Mouse (Mus musculus): ENCODE results near the gene Sdc3. TPM values are rescaled to one million over a fixed set of nuclear protein-coding genes. Genes with fewer than 3 reads are reported as not detected.
A peak's percentile ranks its signal among the peaks of the same experiment; 100 is the strongest.

Gene Sdc3
- polyA plus RNA-seq, 1 experiment from 2014 or later: 18.7 TPM

DNA sequence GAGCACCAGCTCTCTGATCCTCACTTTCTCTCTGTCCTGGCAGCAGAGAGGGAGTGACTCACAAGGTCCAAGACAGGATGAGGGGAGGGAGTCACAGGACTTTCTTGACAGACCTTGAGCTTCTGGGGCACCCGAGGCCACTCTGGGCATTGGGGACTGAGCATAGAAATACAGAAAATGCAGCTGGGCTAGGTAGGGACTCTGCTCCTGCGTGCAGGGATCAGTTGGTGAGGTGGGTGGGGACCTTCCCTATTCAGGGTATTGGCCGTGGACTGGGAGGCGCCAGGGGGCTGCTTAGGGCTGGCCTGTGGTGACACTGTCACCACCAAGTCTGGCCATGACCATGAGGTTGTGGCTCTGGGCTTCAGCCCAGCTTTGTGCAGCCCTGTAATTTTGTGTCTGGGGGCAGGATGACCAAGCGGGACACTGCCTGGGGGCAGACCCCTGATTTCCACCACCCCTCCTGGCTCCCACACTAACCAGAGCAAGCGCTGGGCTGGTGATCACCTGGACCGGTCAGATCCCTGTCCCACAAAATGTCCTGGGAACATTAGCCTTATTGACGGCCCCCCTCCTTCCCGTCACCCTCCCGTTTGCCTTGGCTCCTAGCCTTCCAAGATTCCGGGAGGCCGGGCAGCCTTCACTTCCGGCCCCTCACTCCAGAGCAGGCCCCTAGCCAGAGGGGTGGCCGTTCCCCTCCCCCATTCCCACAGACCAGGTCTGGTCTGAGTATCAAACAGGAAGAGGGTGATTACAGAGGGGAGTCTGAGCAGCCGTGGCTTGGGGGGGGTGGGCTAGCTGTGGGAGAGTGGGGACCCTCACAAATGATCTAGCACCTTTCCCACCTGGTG is 5.1 kb downstream of the Sdc3 start:
- peak overlapping the region; percentile 65 for H3K27ac ChIP-seq
- no peak for DNase-seq (ENCODE audit: extremely low spot score, low spot score)
- H3K4me1 ChIP-seq: peaks cover 69% of the 10 kb centered on the region
- no peaks in the 10 kb centered on the region for H3K36me3 ChIP-seq (replicated peaks)
- WGBS: 45% methylated on average over 15 of the region's 15 CpGs
- H3K9me3 ChIP-seq: no peaks in the 10 kb centered on the region
- peaks cover 45% of the 10 kb centered on the region for H3K27me3 ChIP-seq (ENCODE audit: poor library complexity, severe bottlenecking)
- H3K4me3 ChIP-seq: no peak overlapping the region

DNA sequence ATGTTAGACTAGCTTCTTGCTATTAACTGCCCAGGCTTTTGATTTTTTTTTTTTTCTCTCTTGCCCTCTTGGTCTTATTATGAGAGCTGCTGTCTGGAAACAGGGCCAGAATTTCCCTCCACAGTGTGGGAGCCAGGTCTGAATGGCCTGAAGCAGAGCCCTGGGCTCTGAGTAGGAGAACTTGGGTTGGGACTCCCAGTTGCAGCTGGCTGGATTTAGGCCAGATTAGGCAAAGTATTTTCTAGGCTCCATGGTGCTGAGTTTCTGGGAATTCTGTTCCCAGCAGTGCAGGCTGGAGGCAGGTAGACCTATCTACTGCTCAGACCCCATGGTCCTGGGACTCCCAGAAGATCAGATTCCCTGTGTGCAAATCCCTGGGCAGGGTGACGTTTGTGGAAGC is 6.1 kb downstream of the Sdc3 start:
- H3K27ac ChIP-seq: 0 out of 2 replicates have a peak overlapping the region, but pooled peaks have one; percentile 46
- H3K36me3 ChIP-seq (replicated peaks): 0 out of 2 replicates have a peak, but pooled peaks cover 2% of the 10 kb centered on the region
- no peaks in the 10 kb centered on the region for H3K9me3 ChIP-seq
- no peak for DNase-seq (ENCODE audit: extremely low spot score, low spot score)
- WGBS: 67% methylated on average over 1 of the region's 1 CpGs
- H3K4me3 ChIP-seq: no peak overlapping the region
- peaks cover 66% of the 10 kb centered on the region for H3K4me1 ChIP-seq
- H3K27me3 ChIP-seq (ENCODE audit: poor library complexity, severe bottlenecking): peaks cover 42% of the 10 kb centered on the region

DNA sequence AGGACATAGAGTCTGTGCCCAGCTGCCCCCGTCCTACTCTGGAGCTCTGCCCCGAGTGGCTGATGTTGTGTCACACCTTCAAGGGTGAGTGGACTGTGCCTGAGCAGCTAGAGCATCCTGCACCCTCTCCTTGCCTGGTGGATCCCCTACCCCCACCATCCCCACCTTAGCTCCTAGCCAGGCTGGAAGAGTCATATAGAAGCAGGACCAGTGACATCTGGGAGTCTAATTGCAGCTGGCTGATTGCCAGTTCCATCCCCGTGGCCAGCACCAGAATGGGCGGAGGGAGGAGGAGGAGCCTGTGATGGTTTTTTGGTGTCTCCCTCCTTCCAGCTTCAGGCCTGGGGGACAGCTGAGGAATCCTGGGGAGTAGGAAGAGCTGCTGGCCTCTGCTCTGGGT is 6.8 kb downstream of the Sdc3 start:
- 0 out of 2 replicates have a peak, but pooled peaks cover 4% of the 10 kb centered on the region for H3K36me3 ChIP-seq (replicated peaks)
- H3K4me3 ChIP-seq: no peak overlapping the region
- H3K27me3 ChIP-seq (ENCODE audit: poor library complexity, severe bottlenecking): peaks cover 38% of the 10 kb centered on the region
- DNase-seq (ENCODE audit: extremely low spot score, low spot score): no peak
- H3K27ac ChIP-seq: peak overlapping the region; percentile 46; the same call in 1 of the 2 replicates
- no peaks in the 10 kb centered on the region for H3K9me3 ChIP-seq
- 66% methylated on average over 4 of the region's 4 CpGs for WGBS
- H3K4me1 ChIP-seq: peaks cover 68% of the 10 kb centered on the region

DNA sequence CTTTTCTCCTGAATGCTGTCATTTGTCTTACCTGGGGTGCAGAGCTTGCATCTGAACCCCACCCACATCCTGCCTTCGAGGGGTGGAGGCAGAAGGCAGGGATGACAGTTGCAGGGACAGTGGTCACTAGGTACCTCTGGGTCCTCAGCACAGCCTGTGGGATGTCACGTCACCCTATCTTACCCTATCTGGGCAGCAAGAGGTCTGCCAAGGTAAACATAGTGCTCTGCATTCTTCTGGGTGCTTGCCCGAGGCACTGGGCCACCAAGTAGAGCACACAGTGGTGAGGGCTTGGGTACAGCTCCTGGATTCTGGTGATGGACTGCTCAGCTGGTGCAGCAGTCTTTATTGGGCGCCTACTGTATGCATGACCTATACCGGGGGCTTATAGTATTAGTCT is 7.2 kb downstream of the Sdc3 start:
- Histone ChIP-seq H3K4me1 (peaks cover 68% of the 10 kb centered on the region), H3K9me3 (no peaks in the 10 kb centered on the region), H3K36me3 (replicated peaks) (0 out of 2 replicates have a peak, but pooled peaks cover 4% of the 10 kb centered on the region), H3K27ac (no peak overlapping the region), H3K27me3 (ENCODE audit: poor library complexity, severe bottlenecking) (peaks cover 33% of the 10 kb centered on the region), H3K4me3 (no peak overlapping the region)
- no peak for DNase-seq (ENCODE audit: extremely low spot score, low spot score)
- 88% methylated on average over 5 of the region's 5 CpGs for WGBS

DNA sequence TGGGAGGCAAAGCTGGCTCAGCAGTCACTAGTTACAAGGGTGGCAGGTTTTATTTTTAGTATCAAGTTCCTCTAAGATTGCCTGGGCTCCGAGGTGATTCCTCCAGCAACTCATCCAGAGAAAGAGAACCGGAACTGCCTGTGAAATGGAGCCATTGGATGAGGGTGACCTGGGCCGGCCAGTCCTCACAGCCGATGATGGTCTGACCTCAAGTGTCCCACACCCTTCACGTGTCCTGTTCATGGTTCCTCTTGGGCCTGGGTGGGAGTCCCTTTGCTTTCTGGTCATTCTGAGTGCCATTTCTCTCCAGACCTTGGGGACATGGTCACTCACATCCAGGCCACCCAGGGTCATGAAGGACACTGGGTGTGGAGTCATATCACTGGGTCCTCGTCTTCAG is 7.8 kb downstream of the Sdc3 start:
- Histone ChIP-seq H3K36me3 (replicated peaks) (0 out of 2 replicates have a peak, but pooled peaks cover 4% of the 10 kb centered on the region), H3K27ac (no peak overlapping the region), H3K9me3 (no peaks in the 10 kb centered on the region), H3K27me3 (ENCODE audit: poor library complexity, severe bottlenecking) (peaks cover 28% of the 10 kb centered on the region), H3K4me3 (no peak overlapping the region), H3K4me1 (peaks cover 73% of the 10 kb centered on the region)
- WGBS: 93% methylated on average over 6 of the region's 6 CpGs
- DNase-seq (ENCODE audit: extremely low spot score, low spot score): no peak

DNA sequence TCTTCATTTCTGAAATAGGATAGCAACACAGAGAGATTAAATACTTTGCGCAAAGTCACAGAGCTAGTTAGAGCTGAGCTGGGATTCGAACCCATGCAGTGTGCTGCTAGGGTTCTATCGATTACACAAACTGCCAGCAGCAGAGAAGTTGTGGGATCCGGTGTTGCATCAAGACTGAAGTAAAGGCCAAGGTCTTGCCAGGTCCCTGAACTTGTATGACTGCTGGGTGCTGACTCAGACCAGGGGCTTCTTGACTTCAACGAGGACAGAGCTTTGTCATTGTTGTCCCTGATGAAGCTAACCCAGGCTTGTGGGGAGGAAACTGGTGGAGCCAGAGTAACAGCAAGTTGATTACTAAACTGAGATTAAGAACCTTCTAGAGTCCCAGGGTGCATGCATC is 8.9 kb downstream of the Sdc3 start:
- 0 out of 2 replicates have a peak overlapping the region, but pooled peaks have one; percentile 65 for H3K27ac ChIP-seq
- 89% methylated on average over 5 of the region's 5 CpGs for WGBS
- no peak overlapping the region for H3K4me3 ChIP-seq
- H3K4me1 ChIP-seq: peaks cover 77% of the 10 kb centered on the region
- no peak for DNase-seq (ENCODE audit: extremely low spot score, low spot score)
- H3K27me3 ChIP-seq (ENCODE audit: poor library complexity, severe bottlenecking): peaks cover 18% of the 10 kb centered on the region
- H3K36me3 ChIP-seq (replicated peaks): 0 out of 2 replicates have a peak, but pooled peaks cover 4% of the 10 kb centered on the region
- H3K9me3 ChIP-seq: no peaks in the 10 kb centered on the region

DNA sequence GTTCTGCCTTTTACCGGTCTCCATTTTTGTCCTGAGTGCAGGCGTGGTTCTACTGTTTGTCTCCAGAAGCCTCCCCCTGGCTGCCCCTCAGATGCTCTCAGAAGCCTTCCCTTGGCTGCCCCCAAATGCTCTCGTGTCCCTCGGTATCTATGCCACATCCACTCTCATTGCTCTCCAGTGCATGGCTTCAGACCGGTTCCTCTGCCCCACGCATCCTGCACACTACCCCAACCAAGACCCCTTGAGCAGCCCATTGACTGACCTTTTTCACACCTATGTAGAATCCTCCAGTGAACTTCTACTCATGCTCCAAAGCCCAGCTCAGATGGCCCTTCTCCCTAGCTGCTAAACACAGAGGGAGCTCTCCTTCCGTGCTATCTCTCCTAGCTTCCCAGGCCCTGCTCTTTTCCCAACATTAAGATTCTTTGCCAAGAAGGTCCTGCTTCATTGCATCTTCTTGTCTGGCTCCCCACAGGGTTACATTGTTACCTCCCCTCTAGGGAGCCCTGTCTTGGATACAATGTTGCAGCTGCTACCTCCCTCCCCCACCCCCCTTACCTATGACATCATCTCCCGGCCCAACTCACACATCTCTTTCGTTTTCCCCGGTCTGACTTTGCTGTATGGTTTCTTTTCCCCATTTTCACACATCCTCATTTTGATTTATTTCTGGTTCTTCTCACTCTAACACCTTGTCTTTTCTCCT is 9.4 kb downstream of the Sdc3 start:
- 67% methylated on average over 10 of the region's 10 CpGs for WGBS
- peak overlapping the region; percentile 65; the same call in 1 of the 2 replicates for H3K27ac ChIP-seq
- no peak overlapping the region for H3K4me3 ChIP-seq
- peaks cover 13% of the 10 kb centered on the region; the same call in 1 of the 2 replicates for H3K27me3 ChIP-seq (ENCODE audit: poor library complexity, severe bottlenecking)
- 0 out of 2 replicates have a peak, but pooled peaks cover 4% of the 10 kb centered on the region for H3K36me3 ChIP-seq (replicated peaks)
- peaks cover 76% of the 10 kb centered on the region for H3K4me1 ChIP-seq
- DNase-seq (ENCODE audit: extremely low spot score, low spot score): no peak
- H3K9me3 ChIP-seq: no peaks in the 10 kb centered on the region

DNA sequence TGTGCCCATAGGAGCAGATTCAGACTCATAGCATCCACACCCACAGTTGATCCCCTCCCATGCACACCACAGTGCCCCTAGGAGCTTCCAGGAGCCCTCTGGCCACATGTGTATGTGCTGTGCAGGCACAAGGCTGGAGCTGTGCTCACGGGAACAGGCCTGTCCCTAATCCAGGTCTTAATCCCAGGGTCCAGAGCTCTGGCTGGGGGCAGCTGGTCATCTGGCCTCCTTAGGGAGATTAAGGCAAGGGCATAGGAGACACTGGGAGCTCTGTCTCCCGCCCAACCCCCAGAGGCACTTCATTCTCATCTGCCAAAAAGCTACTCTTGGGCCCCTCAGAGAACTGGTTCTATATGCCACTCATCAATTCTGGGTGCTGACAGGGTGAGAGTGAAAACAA is 11.3 kb downstream of the Sdc3 start:
- no peak for DNase-seq (ENCODE audit: extremely low spot score, low spot score)
- Histone ChIP-seq H3K4me3 (no peak overlapping the region), H3K4me1 (peaks cover 74% of the 10 kb centered on the region), H3K9me3 (no peaks in the 10 kb centered on the region), H3K27ac (peak overlapping the region; percentile 54), H3K27me3 (ENCODE audit: poor library complexity, severe bottlenecking) (0 out of 2 replicates have a peak, but pooled peaks cover 7% of the 10 kb centered on the region), H3K36me3 (replicated peaks) (0 out of 2 replicates have a peak, but pooled peaks cover 4% of the 10 kb centered on the region)
- WGBS: 69% methylated on average over 2 of the region's 2 CpGs

DNA sequence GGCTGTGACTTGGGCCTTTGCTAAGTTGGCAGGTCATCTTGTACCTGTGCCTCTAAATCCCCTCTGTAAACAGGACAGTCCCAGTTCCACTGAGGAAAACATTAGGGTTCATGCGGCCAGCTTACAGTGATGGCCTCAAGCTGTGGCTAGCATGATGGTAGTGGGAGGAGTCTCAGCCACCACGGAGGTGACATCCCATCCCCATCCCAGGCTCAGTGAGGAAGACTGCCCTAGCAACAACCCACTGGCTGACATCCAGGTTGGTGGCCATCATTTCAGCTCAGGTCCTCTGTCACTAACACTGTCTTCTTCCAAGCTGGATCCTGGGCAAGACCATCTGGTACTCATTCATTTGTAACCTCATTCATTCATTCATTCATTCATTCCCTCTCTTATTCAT is 12.0 kb downstream of the Sdc3 start:
- 0 out of 2 replicates have a peak, but pooled peaks cover 7% of the 10 kb centered on the region for H3K27me3 ChIP-seq (ENCODE audit: poor library complexity, severe bottlenecking)
- H3K4me3 ChIP-seq: no peak overlapping the region
- no peaks in the 10 kb centered on the region for H3K9me3 ChIP-seq
- peak overlapping the region; percentile 54; the same call in 1 of the 2 replicates for H3K27ac ChIP-seq
- peaks cover 70% of the 10 kb centered on the region for H3K4me1 ChIP-seq
- no peak for DNase-seq (ENCODE audit: extremely low spot score, low spot score)
- WGBS: 76% methylated on average over 2 of the region's 2 CpGs
- H3K36me3 ChIP-seq (replicated peaks): 0 out of 2 replicates have a peak, but pooled peaks cover 4% of the 10 kb centered on the region

DNA sequence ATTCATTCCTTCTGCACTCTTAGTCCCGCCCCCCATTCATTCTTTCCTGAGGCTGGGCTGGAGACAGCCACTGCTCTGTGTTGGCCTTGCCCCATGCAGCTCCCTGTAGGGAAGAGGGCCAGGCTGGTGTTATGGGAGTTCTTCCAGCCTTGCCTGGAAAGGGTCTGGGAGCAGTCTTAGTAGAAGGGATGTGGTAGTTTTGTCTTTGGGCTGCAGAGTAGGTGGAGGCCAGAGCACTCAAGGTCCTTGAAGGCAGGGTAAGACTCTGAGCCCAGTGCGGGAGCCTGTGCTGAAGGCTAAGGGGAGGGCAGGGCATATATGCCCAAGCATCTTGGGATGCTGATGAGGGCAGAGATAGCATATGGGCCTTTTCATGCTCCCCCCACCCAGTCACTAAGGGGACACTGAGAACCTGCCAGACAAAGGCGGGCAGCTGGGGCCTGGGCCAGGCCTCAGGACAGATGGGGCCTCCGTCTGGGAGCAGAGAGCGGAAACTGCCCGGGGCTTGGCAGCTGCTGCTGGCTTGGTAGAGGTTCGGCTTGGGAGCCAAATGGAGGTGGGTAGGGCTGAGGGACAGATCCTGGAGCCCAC is 12.5 kb downstream of the Sdc3 start:
- H3K4me1 ChIP-seq: peaks cover 71% of the 10 kb centered on the region
- H3K9me3 ChIP-seq: no peaks in the 10 kb centered on the region
- H3K27me3 ChIP-seq (ENCODE audit: poor library complexity, severe bottlenecking): 0 out of 2 replicates have a peak, but pooled peaks cover 7% of the 10 kb centered on the region
- WGBS: 76% methylated on average over 7 of the region's 7 CpGs
- H3K27ac ChIP-seq: peak overlapping the region; percentile 76
- 0 out of 2 replicates have a peak, but pooled peaks cover 4% of the 10 kb centered on the region for H3K36me3 ChIP-seq (replicated peaks)
- H3K4me3 ChIP-seq: no peak overlapping the region
- DNase-seq (ENCODE audit: extremely low spot score, low spot score): peak; percentile 32

DNA sequence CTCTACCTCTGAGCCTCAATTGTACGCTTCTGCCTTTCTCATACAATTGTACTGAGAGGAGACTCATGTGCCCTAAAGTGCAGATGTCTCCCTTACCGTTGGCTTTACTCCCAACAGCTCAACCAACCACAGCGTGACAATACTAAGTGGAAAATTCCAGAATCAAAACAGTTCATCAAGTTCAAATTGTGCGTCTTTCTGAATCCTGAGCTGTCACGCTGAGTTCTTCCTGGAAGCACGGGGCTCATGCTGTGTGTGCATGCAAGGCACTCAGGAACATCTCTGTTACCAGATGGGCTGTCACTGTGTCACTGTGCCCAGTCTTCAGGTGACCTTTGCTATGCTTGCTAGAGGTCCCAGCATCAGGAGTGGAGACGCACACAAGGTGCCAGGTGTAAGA is 13.4 kb downstream of the Sdc3 start:
- 0 out of 2 replicates have a peak, but pooled peaks cover 4% of the 10 kb centered on the region for H3K36me3 ChIP-seq (replicated peaks)
- H3K4me1 ChIP-seq: peaks cover 79% of the 10 kb centered on the region
- peak overlapping the region; percentile 76; the same call in 1 of the 2 replicates for H3K27ac ChIP-seq
- H3K4me3 ChIP-seq: no peak overlapping the region
- no peak for DNase-seq (ENCODE audit: extremely low spot score, low spot score)
- 91% methylated on average over 7 of the region's 7 CpGs for WGBS
- 0 out of 2 replicates have a peak, but pooled peaks cover 7% of the 10 kb centered on the region for H3K27me3 ChIP-seq (ENCODE audit: poor library complexity, severe bottlenecking)
- H3K9me3 ChIP-seq: no peaks in the 10 kb centered on the region

DNA sequence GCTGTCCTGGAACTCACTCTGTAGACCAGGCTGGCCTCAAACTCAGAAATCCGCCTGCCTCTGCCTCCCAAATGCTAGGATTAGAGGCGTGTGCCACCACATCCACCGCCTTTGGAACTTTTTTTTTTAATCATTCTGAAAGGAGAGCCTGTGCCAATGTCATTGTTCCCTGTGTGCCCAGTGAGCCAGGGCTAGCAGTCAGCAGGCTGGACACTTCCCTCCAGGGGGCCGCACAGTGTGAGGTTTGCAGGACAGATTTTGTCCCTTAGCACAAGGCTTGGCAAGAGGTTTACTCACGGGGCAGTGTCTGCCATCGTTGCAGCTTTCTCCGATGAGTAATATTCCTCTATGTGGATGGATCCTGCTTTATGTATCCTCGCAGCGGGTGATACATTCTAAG is 14.4 kb downstream of the Sdc3 start:
- Histone ChIP-seq H3K27me3 (ENCODE audit: poor library complexity, severe bottlenecking) (peaks cover 16% of the 10 kb centered on the region), H3K36me3 (replicated peaks) (0 out of 2 replicates have a peak, but pooled peaks cover 4% of the 10 kb centered on the region), H3K9me3 (no peaks in the 10 kb centered on the region), H3K4me1 (peaks cover 84% of the 10 kb centered on the region), H3K27ac (no peak overlapping the region), H3K4me3 (no peak overlapping the region)
- WGBS: 94% methylated on average over 9 of the region's 9 CpGs
- no peak for DNase-seq (ENCODE audit: extremely low spot score, low spot score)
